In genomic region chr5:57716421-57717237, GRCm38 (mm10) we compare ENCODE assay signal across 8 mouse cellular contexts. TPM values are rescaled to one million over a fixed set of nuclear protein-coding genes. Genes with fewer than 3 reads are reported as not detected.
DNase-seq lines count a peak whose midpoint lies in the region; ATAC-seq and TF ChIP-seq lines count a peak whose summit lies in the region.

No protein-coding gene starts in this region.

- DNase-seq in adrenal gland, postnatal 14 days: peak; percentile 9
- DNase-seq in adrenal gland, postnatal 25 days: no peak
- peak; percentile 55 for DNase-seq in gastrocnemius, postnatal 25 days
- DNase-seq in kidney, adult 18-20 months: peak; percentile 32
- DNase-seq in midbrain, postnatal 0 days (ENCODE audit: low spot score): peak; percentile 76
- peak; percentile 9 for DNase-seq in thymus, postnatal 14 days

- H3K4me3 ChIP-seq in cortical plate, adult 2 months (ENCODE audit: insufficient read depth, low read length): peak overlapping the region; percentile 100
- H3K4me3 ChIP-seq in limb, embryonic 12.5 days (replicated peaks): peak overlapping the region; percentile 65
- peak overlapping the region; percentile 84 for H3K4me3 ChIP-seq in midbrain, postnatal 0 days (ENCODE audit: low read depth, low read length)

- H3K27me3 ChIP-seq in limb, embryonic 12.5 days: peaks cover 25% of the 10 kb centered on the region
- H3K27me3 ChIP-seq in midbrain, postnatal 0 days (ENCODE audit: insufficient read depth, low read length): no peaks in the 10 kb centered on the region

- no peaks in the 10 kb centered on the region for H3K9me3 ChIP-seq in limb, embryonic 12.5 days
- no peaks in the 10 kb centered on the region for H3K9me3 ChIP-seq in midbrain, postnatal 0 days (ENCODE audit: low read length)

- no peaks in the 10 kb centered on the region; the same call in 1 of the 2 replicates for H3K4me1 ChIP-seq in cortical plate, adult 2 months (ENCODE audit: control insufficient read depth, insufficient read depth, low read length)
- H3K4me1 ChIP-seq in limb, embryonic 12.5 days (replicated peaks): peaks cover 9% of the 10 kb centered on the region; the same call in 1 of the 2 replicates
- H3K4me1 ChIP-seq in midbrain, postnatal 0 days (ENCODE audit: insufficient read depth, low read length): no peaks in the 10 kb centered on the region

- H3K36me3 ChIP-seq in limb, embryonic 12.5 days: no peaks in the 10 kb centered on the region
- H3K36me3 ChIP-seq in midbrain, postnatal 0 days (ENCODE audit: insufficient read depth, low read length): no peaks in the 10 kb centered on the region

- no peak for TF ChIP-seq POLR2A in cortical plate, adult 2 months (IDR thresholded peaks at IDR 0.05; ENCODE audit: extremely low read depth, insufficient read depth, low read length)

- H3K9ac ChIP-seq in limb, embryonic 12.5 days (replicated peaks): peak overlapping the region; percentile 73
- peak overlapping the region; percentile 81 for H3K9ac ChIP-seq in midbrain, postnatal 0 days (replicated peaks; ENCODE audit: low read length, poor library complexity, severe bottlenecking)

- H3K27ac ChIP-seq in cortical plate, adult 2 months (ENCODE audit: insufficient read depth, low read length): peak overlapping the region; percentile 45
- peak overlapping the region; percentile 92 for H3K27ac ChIP-seq in limb, embryonic 12.5 days
- peak overlapping the region; percentile 86 for H3K27ac ChIP-seq in midbrain, postnatal 0 days (ENCODE audit: low read depth, low read length)

- under 1% methylated on average over 29 of the region's 29 CpGs for WGBS in limb, embryonic 12.5 days
- WGBS in midbrain, postnatal 0 days: under 1% methylated on average over 29 of the region's 29 CpGs

- H3K4me2 ChIP-seq in limb, embryonic 12.5 days: peak overlapping the region; percentile 91
- peak overlapping the region; percentile 72 for H3K4me2 ChIP-seq in midbrain, postnatal 0 days (ENCODE audit: low read depth, low read length, poor library complexity, severe bottlenecking)

- TF ChIP-seq CTCF in cortical plate, adult 2 months (IDR thresholded peaks at IDR 0.05; ENCODE audit: extremely low read depth, insufficient read depth, low read length): no peak
- peak; percentile 61 for TF ChIP-seq CTCF in midbrain, postnatal 0 days (IDR thresholded peaks at IDR 0.05)

- no peak for ATAC-seq in limb, embryonic 12.5 days (ENCODE audit: insufficient number of reproducible peaks, insufficient read depth, low FRiP score, low TSS enrichment, low read depth)
- no peak for ATAC-seq in midbrain, postnatal 0 days (ENCODE audit: low FRiP score)

RNA-seq across cellular contexts. Expression of gene Pcdh7, which starts 1.1 kb away (rescaled TPM):
- 4.6 and 7.6 TPM in 2 replicates for total RNA-seq in adrenal gland, postnatal 14 days (2021)
- total RNA-seq in adrenal gland, postnatal 25 days (2021): 1.2 and 2.0 TPM in 2 replicates
- 44.2 and 47.8 TPM in 2 replicates for polyA plus RNA-seq in cortical plate, adult 2 months (2012; rRNA removed)
- total RNA-seq in gastrocnemius, postnatal 25 days (2021): 1 to 10 TPM; 2.6 to 3.0 TPM
- polyA plus RNA-seq in limb, embryonic 12.5 days (2016; fragmentation: Nextera tagmentation; extraction: Ambion mirVana): 10.3 and 11.5 TPM in 2 replicates
- 157 and 178 TPM in 2 replicates for total RNA-seq in midbrain, postnatal 0 days (2014; rRNA removed)
- polyA plus RNA-seq in midbrain, postnatal 0 days (2015; fragmentation: Nextera tagmentation; extraction: Ambion mirVana): 25.4 and 29.6 TPM in 2 replicates

Comparison
In these comparisons a context has a peak if more than half of its experiments do, and no peak if none do; other contexts are left out.
1. RNA of gene Pcdh7, which starts 1.1 kb away (total RNA-seq): 157 to 178 TPM in midbrain, postnatal 0 days; 4.6 to 7.6 TPM in adrenal gland, postnatal 14 days, 2.6 to 3.0 TPM in gastrocnemius, postnatal 25 days and 1.2 to 2.0 TPM in adrenal gland, postnatal 25 days; every median in the first group is over 10 times any median in the second.
2. Peak in every context shown above with its lines, with median percentiles within 50 percentile points of each other: H3K27ac ChIP-seq and H3K4me3 ChIP-seq.